Mouse (Mus musculus) brain, embryonic 14.5 days (tissue): ENCODE data around the gene Tubg2.

Experiments
- CTCF ChIP-seq: fragments of 200-500 bp; IDR thresholded peaks from 2 replicates; pipeline ENCODE4 v1.5.1; 2012; ENCODE audit warnings: inconsistent platforms, mild to moderate bottlenecking, moderate library complexity, borderline replicate concordance; ENCODE audit not compliant: insufficient read depth, insufficient read length; ENCODE audit errors: extremely low read depth
- POLR2A ChIP-seq: fragments of 200-500 bp; IDR thresholded peaks from 2 replicates; pipeline ENCODE4 v1.6.1; 2012; ENCODE audit warnings: mild to moderate bottlenecking, inconsistent platforms, borderline replicate concordance; ENCODE audit not compliant: poor library complexity, insufficient read depth, insufficient read length, severe bottlenecking; ENCODE audit errors: extremely low read depth

DNA sequence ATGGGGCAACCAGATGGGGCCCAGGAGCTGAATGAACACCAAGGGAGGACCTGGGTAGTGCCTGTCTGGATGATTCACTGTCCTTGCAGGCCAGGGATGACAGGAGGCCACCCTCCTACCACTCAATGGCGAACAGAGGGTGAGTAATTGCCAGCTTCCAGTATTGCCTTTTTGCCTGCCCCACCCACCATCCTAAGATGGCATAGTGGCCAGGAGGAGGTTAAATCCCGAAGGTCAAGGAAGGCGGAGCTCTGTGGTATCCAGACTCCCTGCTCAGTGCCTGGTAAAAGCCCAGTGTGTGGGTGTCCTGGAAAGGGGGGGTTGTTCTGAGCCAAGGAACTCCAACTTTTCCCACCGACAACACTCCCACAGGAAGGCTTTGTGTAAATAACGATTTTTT, 6.6 kb downstream of the Tubg2 start:
- TF ChIP-seq POLR2A: no peak
- TF ChIP-seq CTCF: no peak
